Mouse (Mus musculus): ENCODE results near the gene Scml4.

The Scml4 gene

DNA sequence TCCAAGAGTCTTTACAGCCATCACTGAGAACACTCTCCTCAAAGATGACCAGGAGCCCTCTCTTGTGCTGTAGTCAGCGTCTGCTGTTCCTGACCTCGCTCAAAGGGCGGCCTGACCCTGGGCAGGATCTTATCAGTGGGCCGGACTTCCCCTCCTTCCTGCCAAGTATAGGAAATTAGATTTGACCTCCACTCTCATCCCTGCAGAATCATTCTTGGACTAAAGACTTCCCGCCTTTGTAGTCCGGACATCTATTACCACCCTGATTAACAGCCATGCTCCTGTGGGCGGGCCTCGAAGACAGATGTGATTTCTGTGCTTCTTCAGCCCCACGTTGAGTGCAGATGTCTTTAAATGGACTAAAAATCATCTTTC is 91.9 kb downstream of the Scml4 start:
- DNase-seq: no peak

DNA sequence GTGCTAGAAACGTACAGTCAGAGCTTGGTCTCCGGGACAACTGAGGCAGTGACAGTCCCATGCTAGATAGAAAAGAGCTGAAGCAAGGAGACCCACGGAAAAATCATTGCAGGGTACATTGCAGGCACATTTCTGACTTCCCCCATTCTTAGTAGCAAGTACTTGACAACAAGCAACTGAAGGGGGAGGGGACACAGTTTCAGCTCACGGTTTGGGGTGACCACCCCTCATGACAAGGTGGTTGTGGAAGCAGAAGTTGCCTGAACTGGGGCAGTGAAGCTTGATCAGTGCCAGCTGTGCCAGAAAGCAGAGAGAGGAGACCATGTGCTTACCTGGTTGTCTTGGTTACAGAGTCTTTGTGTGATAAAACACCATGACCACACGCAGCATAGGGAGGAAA is 93.4 kb downstream of the Scml4 start:
- no peak for DNase-seq

DNA sequence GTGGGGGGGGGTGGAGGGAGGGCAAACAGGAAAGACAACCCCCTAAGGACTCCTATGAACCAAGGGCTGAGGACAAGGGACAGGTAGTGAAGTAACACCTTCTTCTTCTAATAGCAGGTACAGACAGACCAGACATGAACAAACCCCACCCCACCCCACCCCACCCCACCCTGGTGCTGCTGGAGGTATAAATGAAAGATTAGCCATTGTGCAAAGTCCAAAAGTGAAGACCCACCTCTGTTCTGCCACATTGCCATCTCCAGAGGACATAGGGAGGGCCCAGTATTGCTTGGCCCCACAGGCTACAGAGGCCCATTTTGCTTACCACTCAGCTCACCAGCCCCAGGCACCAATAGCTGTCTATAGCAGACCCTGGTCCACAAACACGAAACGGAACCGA is 95.0 kb downstream of the Scml4 start:
- DNase-seq: no peak

DNA sequence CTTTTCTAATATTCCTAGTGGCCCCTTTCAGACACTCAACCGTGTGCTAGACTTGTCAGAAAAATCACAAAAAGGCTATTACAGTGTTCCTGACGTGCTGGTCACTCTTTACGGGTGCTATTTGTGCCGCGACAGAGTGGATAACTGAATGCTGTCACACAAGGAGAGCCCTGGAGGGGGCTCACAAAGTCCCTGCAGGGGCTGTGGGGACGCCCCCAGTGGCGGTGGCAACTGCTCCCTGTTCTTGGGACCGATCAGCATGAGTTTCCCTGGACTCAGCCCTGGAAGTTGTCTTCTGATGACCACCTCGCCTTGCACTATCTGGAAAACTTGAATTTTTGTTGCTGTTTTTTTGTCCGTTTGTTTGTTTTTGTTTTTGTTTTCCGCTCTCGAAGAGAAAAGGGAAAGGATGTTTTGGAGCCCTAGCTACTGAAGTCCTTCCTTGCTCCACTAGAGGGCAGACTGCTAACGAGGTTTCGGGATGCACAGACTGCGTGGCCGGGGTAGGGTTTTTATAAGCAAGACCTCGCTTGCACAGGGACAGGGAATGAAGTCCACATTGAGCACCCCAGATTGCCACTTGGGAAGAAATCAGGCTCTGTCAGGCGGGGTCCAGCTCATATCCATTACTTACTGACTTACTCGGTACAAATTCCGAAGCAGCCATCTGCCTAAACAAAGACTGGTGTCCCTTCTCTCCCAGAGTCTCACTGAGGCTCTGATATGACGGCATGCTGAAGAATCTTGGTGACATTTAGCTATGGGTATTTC is 97.9 kb downstream of the Scml4 start:
- peak; percentile 64 for DNase-seq

DNA sequence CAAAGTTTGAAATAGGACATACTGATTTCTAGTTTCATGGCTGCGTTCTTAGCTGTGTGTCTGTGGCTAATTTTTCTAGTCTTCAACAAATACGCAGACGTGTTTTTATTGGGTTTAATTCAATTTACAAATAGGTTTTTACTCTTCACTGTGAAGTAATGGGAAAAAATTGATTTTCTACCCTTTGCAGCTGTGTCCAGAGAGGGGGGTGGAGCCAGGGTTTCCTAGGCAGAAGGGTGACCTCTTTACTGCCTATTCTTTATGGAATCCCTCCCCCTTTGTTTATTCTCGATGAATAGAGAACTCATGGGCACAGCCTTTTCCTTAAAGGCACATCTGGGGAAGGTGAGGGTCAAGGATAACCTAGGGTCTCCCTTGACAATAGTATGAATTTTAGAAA is 98.5 kb downstream of the Scml4 start:
- no peak for DNase-seq

DNA sequence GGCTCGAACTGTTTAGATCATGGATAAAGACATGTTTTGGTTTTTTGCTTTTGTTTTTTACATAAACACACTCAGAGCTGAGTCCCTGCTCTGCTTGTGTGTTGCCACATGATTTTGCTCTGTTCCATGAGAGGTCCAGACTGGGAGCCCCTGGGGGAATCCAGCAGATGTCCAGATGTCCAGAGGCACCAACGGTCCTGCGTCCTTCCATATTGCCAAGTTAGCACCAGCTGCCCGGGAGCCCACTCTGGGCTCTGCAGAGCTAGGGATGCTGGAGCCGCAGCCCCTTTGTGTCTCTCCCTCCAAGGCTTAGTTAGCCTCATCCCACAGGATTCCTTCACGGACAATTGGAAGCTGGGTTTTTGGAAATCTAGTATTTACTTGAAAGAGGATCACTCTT is 101.6 kb downstream of the Scml4 start:
- no peak for DNase-seq

DNA sequence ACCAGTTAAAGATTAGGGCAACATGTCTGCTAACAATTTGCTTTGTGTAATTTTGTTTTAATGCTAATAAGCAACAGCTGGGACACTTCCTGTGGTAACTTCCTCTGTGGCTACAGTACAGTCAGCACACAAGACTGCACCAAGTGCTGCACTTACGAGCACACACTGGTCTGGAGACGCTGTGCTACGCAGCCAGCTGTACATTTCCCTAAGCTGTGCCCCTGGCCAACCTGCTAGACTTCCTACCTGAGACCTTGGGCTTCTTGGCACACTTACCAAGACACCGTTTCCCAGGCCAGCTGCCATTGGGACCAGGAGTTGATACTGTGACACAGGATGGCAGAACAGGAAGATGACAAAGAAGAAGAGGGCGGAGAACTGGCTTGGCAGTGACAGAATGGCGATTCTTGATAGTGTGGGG is 102.0 kb downstream of the Scml4 start:
- no peak for DNase-seq

DNA sequence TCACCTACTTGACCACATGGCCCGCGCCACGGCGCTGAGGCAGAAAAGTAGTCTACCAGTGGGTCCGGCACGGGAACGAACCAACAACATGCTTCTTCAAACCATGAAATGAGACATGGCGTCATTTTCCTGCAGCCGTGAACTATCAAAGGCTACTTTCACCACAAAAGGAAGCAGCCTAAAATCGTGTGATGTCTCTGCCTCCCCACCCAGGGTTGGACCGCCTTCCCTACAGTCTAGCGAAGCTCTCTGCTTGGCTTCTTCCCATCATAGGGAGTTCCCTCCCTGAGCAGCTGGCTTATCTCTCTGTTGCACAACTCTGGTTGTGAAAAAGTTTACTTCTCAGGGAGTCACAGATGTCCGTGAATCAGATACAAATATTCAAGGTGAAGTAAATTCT is 102.5 kb downstream of the Scml4 start:
- no peak for DNase-seq

DNA sequence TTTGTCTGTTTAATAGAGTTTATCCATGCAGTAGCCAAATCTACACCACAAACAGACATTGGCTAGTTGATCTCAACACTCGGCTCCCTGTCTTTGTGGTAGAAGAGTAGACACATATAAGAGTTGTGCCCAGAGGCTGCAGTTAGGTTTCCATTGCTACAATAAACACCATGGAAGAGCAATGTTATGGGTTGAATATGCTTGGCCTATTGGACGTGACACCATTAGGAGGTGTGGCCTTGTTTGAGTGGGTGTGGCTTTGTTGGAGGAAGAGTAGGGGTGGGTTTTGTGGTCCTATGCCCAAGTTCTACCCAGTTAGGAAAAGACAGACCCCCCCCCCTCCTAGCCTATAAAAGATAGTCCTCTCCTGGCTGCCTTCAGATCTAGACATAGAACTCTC is 102.9 kb downstream of the Scml4 start:
- DNase-seq: no peak

DNA sequence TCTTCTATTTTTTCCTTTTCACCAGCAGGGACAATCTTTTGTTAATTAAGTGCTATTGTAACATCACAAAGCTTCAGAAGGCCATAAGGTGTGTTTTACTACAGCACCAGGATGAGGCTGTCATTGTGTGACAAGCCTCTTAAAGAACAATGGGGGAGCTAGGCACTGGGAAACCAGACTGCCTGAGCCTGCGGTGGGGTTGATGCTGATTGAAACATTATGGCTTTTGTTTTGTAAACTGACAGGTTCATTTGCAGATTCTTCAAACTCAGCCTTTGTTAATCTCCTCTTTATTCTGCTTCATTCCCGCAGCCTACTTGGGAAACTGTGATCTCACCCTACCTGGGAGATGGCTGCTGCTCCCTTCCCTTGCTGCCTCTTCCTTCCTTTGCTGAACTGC is 108.2 kb downstream of the Scml4 start:
- no peak for DNase-seq

DNA sequence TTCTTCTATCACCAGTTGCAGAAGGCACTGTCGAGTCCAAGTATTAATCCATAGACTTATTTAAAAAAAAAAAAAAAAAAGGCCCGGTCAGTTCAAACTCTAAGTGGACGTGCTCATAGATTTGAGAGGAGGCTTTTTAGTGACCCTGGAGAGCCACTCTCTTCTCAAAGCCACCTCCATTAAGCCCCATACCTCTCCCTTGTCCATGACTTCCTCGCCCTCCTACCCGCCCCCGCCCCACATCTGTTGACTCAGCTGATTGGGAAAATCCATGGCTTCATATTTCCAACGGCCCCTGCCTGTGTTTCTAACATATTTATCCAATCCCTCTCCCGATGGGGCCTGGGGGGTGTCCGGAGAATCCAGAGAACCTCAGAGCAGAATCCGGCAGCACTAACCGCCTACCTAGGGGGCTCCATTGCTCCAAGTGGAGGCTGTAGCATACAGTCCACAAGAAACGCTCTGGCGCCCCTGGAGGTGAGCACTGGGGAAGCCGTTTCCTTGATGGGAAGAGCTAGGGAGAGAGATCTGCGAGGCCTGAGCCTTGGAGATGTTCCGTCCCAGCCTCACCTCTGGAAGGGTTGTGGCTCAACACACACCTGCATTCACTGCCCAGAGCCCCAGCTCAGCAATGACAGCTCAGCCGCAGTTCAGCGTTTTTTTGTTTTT is 112.5 kb downstream of the Scml4 start:
- peak; percentile 39 for DNase-seq

DNA sequence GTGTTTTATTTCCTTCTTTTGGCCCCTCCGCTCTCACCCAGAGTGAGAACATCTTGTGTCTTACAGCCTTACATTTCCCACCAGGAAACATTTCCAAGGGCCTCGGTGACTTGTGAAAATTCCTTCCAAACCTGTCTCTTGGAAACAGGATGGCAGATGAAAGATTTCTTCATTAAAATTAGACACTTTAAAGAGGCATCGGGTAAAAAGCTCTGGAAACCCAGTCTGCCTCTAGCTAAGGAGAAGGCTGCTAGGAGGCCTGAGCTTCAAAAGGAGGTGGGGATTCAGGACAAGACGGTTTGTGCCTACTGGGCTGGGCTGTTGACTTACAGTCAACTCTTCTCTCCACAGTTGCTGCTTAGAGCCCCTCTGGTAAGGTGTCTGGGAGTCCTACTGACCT is 113.4 kb downstream of the Scml4 start:
- no peak for DNase-seq

DNA sequence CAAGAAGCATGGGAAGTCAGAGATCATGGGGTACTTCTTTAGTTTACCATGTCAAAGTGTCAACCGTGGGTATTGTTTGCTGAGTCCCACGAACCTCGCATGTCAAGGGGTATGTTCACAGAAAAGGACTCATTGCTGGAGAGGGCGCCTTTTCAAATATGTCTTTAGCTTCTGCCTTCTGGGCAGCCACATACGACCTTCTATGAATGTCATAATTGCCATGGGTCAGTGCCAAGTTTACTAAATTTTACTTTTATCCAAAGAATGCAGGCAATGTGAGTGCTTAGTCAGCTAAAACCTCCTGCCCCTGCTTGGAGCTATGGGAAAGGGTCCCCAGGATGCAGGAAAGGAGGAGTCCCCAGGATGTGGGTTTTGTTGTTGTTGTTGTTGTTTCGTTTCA is 116.4 kb downstream of the Scml4 start:
- no peak for DNase-seq

DNA sequence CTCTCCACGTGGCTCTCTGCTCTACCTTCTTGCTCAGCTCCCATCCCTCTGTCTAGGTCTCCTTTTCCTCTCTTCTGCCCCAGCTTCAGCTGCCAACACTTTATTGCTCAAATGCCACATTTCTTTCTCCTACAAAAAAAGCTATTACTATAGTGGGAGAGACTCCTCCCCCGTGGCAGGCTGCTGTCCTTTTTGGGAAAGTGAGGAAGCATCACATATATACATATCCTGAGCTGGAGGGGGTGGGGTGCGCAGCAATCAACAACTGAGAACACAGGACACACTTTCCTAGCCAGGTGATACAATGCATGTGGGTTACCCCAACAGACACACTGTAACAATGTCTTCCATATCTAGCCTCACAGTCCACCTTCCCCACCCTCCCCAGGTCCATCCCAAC is 118.2 kb downstream of the Scml4 start:
- DNase-seq: no peak

DNA sequence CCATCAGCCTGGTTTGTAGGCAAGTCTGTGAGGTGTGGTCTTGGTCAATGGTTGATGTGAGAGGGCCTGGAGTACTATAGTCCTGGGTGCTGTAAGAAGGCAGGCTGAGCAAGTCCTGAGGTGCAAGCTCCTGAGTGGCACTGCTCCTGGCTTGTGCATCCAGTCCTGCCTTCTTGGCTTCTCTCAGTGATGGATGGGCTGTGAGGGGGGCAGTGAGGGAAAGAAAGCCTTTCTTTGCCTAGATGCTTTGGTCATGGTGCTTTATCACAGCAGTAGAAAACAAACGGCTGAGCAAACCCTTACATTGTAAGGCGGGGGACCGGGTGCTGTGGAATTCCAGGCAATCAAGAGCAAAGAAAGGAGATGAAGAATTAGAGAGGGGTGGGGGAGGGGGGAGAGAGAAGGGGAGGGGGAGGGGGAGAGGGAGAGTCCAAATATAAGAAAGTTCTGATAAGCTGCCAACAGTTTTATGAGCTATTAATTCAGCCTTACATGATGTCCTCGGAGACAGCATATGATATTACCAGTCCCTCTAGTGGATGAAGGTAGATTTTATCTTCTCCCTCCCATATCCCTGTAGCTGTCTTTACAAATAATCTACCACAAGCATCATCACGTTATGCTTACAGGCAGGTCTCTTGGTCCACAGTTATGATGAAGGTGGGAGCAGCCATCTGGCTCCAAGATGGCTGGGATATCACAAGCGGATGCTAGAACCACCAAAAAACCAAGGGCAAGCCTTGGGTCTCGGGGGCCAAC is 121.0 kb downstream of the Scml4 start:
- DNase-seq: no peak

DNA sequence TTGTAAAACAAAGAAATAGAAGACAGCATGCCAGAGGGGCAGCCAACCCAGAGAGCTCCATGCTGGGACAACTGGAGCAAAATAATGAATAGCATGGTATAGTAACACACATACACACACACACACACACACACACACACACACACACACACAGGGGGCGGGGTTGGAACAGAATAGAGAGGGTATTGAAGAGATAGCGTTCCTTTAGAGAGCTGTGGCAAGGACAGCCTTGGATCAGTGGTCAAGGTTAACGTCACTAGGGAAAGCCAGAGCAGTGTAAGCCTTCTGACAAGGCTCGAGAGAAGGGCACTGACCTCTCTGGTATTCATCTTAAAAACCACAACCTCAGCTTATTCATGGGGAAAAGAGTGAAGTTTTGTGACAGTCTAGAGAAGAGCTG is 124.7 kb downstream of the Scml4 start:
- DNase-seq: no peak

DNA sequence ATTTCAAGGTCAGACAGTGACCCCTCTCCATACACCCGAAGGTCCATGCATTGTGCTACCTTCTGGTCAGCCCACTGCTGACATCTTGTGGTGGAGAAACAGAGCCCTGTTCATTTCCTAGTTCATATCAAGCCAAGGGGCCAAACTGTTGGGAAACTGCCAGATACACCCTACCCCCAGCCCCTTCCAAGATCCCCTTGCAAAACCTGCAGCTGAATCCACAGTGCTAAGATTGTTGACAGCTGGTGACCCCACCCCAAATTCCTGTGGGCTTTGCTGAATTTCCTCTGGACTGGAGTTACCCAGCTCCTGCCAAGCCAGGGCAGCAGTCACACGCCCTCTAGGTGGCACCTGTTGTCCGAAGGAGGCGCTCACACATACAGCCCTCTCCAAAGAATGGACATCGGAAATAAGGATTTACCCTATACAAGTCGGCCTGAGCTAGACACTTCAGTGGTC is 127.5 kb downstream of the Scml4 start:
- no peak for DNase-seq

DNA sequence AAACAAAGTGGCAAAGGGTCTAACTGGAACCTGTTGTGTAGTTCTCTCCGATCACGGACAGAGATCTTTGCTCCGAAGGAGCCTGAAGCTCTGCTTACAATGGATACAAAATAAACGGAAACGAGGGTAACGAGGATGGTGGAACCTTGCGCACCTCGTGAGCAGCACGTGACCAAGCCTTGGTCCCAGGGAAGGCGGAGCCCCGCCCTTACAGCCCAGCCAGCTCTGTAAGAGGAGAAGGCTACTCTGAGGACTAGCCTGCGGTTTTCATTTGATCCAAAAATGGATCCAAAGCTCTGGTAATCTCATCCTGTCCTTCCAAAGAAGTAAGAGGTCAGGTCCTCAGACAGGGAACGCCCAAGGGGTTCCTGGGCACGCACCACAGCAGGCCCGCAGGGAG is 128.5 kb downstream of the Scml4 start:
- no peak for DNase-seq

DNA sequence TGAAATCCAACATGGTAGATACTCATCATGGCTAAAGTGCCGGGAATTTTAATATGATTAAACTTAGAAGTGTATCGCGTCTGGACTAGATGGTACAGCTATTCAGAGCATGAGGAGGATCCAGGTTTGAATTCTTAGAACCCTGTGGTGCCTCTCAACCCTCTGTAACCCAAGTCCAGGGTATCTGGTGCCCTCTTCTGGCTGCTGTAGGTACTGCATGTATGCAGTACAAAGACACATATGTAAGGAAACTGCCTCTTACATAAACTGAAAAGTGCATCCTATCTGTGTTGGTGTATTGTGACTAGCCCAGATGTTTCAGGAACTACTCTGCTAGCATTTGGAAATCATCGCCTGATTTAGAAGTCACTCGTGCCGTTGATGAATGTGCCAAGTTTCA is 129.7 kb downstream of the Scml4 start:
- peak; percentile 61 for DNase-seq

DNA sequence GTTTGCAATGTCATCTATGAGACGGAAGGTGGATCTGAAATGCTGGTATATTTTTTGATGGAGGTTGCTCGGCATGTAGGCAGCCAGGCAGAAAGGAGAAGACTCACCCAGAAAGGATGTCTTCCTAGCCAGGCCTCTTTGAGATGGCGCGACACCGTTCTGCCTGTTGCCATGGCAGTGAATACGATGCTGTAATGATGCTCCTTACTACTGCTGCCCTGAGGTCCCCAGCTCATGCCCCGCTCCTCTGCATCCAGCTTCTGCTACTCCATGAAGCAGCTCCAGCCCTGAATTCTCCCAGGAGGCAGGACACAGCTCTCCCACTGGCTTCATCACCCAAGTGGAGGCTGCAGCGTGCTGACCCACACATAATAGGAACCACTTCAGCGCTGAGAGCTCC is 130.8 kb downstream of the Scml4 start:
- DNase-seq: no peak

DNA sequence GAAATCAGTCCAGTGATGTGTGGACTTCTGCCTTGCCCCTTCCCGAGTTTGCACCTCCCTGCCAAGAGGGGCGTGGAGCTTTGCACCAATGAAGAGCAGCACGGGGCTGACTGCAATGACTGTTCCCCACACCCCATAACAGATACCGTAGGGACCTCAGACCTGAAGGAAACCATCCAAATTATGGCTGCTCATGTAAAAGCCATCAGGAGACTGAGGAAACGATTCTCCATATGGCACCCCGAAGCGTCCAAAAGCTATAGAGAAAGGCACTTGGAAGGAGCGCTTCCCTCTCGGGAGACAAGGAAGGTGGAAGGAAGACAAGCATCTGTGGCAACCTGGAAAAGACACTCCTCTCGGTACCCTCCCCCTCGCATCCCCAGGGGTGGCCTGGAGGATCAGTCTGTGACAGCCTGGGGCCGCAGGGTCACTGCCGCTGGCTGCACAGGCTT is 134.2 kb downstream of the Scml4 start:
- DNase-seq: peak; percentile 23

DNA sequence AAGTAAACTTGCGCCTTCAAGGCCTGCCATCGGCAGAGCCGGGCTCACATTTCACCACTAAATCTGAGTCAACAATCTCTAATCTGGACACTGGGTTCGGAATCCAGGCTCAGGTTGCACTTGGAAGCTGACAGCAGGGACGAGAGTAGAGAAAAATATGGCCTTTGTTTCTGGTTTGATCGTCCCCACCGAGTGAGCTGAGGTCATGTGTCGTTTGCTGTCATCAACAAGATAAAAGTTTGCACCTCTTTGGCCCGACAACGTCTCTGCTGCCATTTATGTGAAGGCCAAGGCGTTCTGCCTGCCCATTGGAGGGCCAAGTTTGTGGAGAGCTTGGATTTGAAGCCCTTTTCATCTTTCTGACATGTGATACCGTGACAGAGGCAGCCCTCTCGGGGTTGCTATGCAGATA is 135.3 kb downstream of the Scml4 start:
- DNase-seq: no peak

DNA sequence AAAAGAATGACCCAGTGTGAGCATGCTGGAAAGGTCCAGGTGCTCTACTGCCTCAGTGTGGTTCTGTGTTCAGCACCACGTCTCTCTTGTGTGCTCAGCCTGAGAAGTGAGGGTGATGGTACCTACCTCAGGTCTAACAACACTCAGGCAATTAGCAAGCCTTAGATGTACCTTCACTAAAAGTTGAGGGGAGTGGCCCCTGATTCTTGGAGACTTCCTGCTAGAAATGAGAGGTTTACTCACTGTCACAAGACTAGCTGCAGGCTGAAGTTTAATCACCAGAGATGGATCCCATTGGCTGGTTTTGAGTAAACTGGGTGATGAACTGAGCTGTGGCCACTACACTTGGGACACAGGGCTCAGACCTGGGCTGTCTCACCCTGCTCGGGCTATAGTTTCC is 137.1 kb downstream of the Scml4 start:
- no peak for DNase-seq

DNA sequence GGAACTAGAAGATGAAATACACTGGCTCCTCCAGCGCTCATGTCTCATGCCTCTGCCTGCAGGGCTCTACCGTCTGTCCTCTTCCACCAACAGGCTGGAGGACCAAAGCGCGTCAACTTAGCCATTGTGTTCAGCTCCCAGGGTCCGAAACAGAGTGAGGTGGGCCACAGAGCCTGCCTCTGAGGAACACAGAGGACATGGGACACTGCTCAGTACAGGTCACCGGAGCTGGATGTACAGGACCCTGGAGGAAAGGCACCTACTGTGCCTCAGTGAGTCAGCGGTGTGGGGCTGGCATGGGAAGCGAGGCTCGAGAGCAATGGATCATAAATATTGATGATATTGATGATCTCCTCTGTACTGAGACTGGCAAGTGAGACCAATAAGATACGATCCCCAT is 139.2 kb downstream of the Scml4 start:
- no peak for DNase-seq

All from cerebellum, adult 8-10 months (tissue).